Mouse (Mus musculus) neural tube, embryonic 12.5 days (tissue): Measurements from ENCODE around the gene Adar. TPM values are rescaled to one million over a fixed set of nuclear protein-coding genes. Genes with fewer than 3 reads are reported as not detected.
A peak's percentile ranks its signal among the peaks of the same experiment; 100 is the strongest.

Experiments
- ATAC-seq: fragments of 200-750 bp; cut with Nextera tagmentation; 2 replicates; pipeline ENCODE4 v1.8.0; 2017; ENCODE audit warnings: low read depth, mild to moderate bottlenecking, moderate TSS enrichment, moderate library complexity; ENCODE audit not compliant: low FRiP score
- H3K27ac ChIP-seq: fragments of 300-500 bp; sonication (generic); 2 replicates; pipeline ENCODE4 v1.5.1; 2016
- H3K27me3 ChIP-seq: fragments of 300-500 bp; sonication (generic); replicated peaks from 2 replicates; pipeline ENCODE4 v1.6.1; 2016; ENCODE audit warnings: mild to moderate bottlenecking
- H3K36me3 ChIP-seq: fragments of 300-500 bp; sonication (generic); 2 replicates; pipeline ENCODE4 v1.6.1; 2016; ENCODE audit warnings: mild to moderate bottlenecking
- H3K4me1 ChIP-seq: fragments of 300-500 bp; sonication (generic); 2 replicates; pipeline ENCODE4 v1.6.1; 2016
- H3K4me2 ChIP-seq: fragments of 300-500 bp; sonication (generic); replicated peaks from 2 replicates; pipeline ENCODE4 v1.6.1; 2016; ENCODE audit warnings: mild to moderate bottlenecking
- H3K4me3 ChIP-seq: fragments of 300-500 bp; sonication (generic); 2 replicates; pipeline ENCODE4 v1.5.1; 2016
- H3K9ac ChIP-seq: fragments of 300-500 bp; sonication (generic); 2 replicates; pipeline ENCODE4 v1.6.1; 2016; ENCODE audit warnings: mild to moderate bottlenecking
- H3K9me3 ChIP-seq: fragments of 300-500 bp; sonication (generic); 2 replicates; pipeline ENCODE4 v1.6.1; 2016; ENCODE audit warnings: mild to moderate bottlenecking
- WGBS: fragments of 180-500 bp; shearing (Covaris S2); methylation state at CpG from one replicate; pipeline ENCODE4 v1.1.7; 2016; 5-methylcytosine and 5-hydroxymethylcytosine counted together
- polyA plus RNA-seq: library from polyadenylated mRNA; unstranded; fragments of >200 nt; fragmentation: Nextera tagmentation; extraction: Ambion mirVana; gene quantifications from 2 replicates; pipeline ENCODE4 v1.2.1, GENCODE M21; 2016

Gene Adar
- polyA plus RNA-seq, 1 experiment from 2014 or later, result 21.7 TPM

DNA sequence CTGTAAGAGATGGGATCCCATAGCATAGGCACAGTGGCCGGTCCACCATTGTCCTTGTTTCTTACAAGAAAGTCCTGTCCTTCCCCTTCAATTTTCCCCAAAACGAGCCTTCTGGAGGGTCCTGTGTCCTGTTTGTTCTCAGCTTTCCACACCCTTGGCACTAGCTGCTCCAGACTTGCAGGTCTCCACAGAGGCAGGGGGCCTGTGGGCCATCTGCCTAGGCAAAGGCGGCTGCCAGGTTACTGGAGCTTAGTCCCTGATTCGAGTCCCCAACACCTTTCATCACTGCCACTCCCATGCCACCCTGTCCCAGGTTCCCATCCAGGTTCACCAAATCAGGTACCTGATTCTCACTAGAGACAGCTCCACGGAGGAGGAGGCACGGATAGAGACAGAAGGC, 40.5 kb downstream of the Adar start:
- no peak for ATAC-seq
- 75% methylated on average over 6 of the region's 6 CpGs for WGBS
- no peak overlapping the region for H3K4me2 ChIP-seq
- H3K4me1 ChIP-seq, result peaks cover 22% of the 10 kb centered on the region
- no peak overlapping the region for H3K9ac ChIP-seq
- H3K27ac ChIP-seq, result no peak overlapping the region
- H3K9me3 ChIP-seq, result no peaks in the 10 kb centered on the region
- H3K27me3 ChIP-seq, result no peaks in the 10 kb centered on the region
- peaks cover 49% of the 10 kb centered on the region for H3K36me3 ChIP-seq
- no peak overlapping the region for H3K4me3 ChIP-seq

DNA sequence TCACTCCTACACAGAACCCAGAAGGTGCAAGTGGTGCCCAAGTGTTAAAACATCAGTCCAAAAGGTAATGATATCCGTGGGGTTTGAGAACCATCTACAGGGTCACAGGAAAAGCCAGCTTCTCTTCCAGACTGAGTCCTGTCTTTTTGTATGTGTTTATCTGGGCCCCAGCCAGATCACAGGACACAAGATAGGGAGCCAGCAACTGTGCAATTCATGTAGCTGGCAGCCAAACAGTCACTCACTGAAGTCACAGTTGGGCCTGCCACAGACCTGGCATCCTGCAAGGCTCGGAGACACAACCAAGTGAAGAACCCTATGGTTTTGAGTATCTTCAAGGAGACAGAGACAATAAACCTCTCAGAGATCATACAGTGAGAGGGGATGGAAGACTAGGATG, 43.0 kb downstream of the Adar start:
- WGBS, result 81% methylated on average over 2 of the region's 2 CpGs

DNA sequence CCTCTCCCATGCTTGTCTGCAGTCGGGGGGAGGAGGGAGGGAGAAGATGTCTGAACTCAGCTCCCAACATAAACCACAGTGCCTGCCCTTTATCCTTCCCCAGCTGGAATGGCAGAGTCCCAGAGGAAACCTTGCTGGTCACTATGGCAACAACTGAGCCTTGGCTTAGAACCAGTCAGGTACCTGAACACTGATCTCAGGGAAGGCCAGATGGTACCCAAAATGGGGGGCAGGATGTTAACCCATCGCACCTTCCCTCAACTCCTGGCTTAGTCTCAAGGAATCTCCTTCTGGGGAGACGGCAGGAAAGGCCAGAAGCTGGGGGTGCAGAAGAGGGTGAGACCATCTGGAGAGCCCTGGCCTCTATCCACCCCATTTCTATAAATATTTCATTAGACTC, 45.0 kb downstream of the Adar start:
- Histone ChIP-seq H3K27me3 (no peaks in the 10 kb centered on the region), H3K4me2 (peak overlapping the region; percentile 55), H3K4me3 (peak overlapping the region; percentile 19), H3K9me3 (no peaks in the 10 kb centered on the region), H3K27ac (no peak overlapping the region), H3K4me1 (peaks cover 32% of the 10 kb centered on the region), H3K9ac (peak overlapping the region; percentile 35; the same call in 1 of the 2 replicates), H3K36me3 (peaks cover 38% of the 10 kb centered on the region)
- WGBS, result 68% methylated on average over 3 of the region's 3 CpGs
- 0 out of 2 replicates have a peak, but pooled peaks have one; percentile 19 for ATAC-seq

More for the DNA sequence above, 43.0 kb downstream of the Adar start:
- peaks cover 27% of the 10 kb centered on the region for H3K4me1 ChIP-seq
- no peak overlapping the region for H3K9ac ChIP-seq
- no peak overlapping the region for H3K4me3 ChIP-seq
- H3K27ac ChIP-seq, result no peak overlapping the region
- no peaks in the 10 kb centered on the region for H3K9me3 ChIP-seq
- H3K36me3 ChIP-seq, result peaks cover 40% of the 10 kb centered on the region
- H3K27me3 ChIP-seq, result no peaks in the 10 kb centered on the region
- peak overlapping the region; percentile 55; the same call in 1 of the 2 replicates for H3K4me2 ChIP-seq
- no peak for ATAC-seq

DNA sequence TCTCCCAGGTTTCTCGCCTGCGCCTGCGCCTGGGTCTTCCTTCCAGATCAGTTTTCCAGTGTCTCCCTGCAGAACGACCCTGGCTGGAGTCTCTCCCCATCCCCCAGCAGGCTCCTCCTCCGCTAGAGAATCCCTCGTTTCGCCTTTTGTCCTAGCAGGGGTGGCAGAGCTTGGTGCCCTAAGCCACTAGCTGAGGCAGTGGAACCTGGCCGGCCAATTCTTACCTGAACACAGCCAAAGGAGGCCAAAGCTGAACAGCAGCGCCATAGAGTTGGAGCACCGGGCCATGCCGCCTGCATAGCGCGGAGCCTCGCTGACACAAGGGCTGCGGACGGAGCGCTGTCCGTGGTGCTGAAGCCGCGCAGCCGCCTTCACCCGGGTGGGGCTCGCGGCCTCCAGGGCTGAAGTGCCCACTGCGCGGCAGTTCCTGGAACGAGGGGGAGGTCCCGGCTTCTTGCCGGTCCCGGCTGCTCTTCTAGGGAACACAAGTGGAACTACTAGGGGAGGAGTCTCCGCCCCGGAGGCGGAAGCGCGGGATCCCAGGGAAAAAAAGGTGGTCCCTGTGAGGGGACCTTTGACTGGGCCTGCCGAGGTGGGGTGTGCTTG, 49.4 kb downstream of the Adar start, which contains the start of gene Chrnb2:
TSS of gene Chrnb2 (minus strand) at position 514 of the 606 bp plus-strand sequence.
- Histone ChIP-seq H3K4me1 (peaks cover 21% of the 10 kb centered on the region), H3K27me3 (no peaks in the 10 kb centered on the region), H3K27ac (peak within 1 kb of the TSS; percentile 74; the same call in 1 of the 2 replicates), H3K4me2 (peak within 1 kb of the TSS; percentile 63), H3K4me3 (peak within 1 kb of the TSS; percentile 47), H3K9ac (peak within 1 kb of the TSS; percentile 71), H3K9me3 (no peaks in the 10 kb centered on the region), H3K36me3 (peaks cover 15% of the 10 kb centered on the region)
- peak; percentile 67 for ATAC-seq
- WGBS, result under 1% methylated on average over 36 of the region's 36 CpGs

DNA sequence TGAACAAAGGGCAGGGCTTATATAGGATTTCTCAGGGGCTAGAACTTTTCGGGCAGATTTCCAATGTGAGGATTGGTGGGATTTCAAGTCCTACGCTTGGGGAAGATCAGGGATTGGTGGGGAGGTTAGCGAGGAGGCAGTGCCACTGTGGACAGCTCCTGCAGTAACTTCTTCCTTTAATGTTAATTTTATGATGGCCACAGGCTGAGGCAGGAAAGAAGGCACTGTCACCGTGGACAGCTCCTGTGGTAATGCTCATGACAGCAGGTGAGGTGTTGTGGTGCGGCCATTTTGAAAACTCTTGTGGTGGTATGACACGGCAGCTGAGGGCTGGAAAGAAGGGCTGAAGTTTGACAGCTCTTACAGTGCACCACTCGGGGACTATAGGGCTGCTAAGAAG, 54.8 kb downstream of the Adar start:
- H3K36me3 ChIP-seq, result no peaks in the 10 kb centered on the region
- WGBS, result 76% methylated on average over 7 of the region's 7 CpGs
- no peak for ATAC-seq

DNA sequence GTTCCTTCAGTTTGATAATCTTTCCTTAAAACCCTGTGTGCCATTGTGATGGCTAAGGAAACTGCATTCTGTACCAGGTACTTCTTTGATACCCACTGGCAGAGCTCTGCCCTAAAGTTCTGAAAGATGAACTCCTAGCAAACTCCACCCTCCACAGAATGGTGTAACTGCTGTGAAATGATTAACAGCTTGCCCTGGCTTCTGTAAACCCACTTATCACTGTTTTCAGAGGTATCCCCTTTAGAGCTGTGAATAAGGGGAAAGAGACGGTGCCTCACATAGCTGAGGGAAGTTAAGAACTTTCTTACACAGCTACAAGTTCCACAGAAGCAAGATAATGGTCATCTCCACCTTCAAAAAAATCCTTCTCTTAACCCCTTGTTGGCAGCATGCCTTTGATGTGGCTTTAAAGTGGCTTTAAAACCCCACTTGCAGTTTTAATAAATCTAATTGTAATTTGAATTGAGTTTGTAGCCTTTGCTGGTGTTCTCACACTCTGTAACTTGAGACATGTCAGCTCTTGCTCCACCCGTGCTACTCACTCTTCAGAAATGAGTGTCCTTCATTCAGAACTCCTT, 55.7 kb downstream of the Adar start:
- no peaks in the 10 kb centered on the region for H3K27me3 ChIP-seq
- H3K4me3 ChIP-seq, result no peak overlapping the region
- 61% methylated on average over 2 of the region's 2 CpGs for WGBS
- peaks cover 26% of the 10 kb centered on the region for H3K4me1 ChIP-seq
- no peak overlapping the region for H3K4me2 ChIP-seq
- no peaks in the 10 kb centered on the region for H3K36me3 ChIP-seq
- H3K27ac ChIP-seq, result no peak overlapping the region
- H3K9me3 ChIP-seq, result no peaks in the 10 kb centered on the region
- H3K9ac ChIP-seq, result no peak overlapping the region
- ATAC-seq, result no peak

More for the DNA sequence above, 54.8 kb downstream of the Adar start:
- H3K9ac ChIP-seq, result no peak overlapping the region
- no peaks in the 10 kb centered on the region for H3K27me3 ChIP-seq
- peaks cover 17% of the 10 kb centered on the region for H3K4me1 ChIP-seq
- no peaks in the 10 kb centered on the region for H3K9me3 ChIP-seq
- H3K4me3 ChIP-seq, result no peak overlapping the region
- H3K27ac ChIP-seq, result no peak overlapping the region
- no peak overlapping the region for H3K4me2 ChIP-seq

DNA sequence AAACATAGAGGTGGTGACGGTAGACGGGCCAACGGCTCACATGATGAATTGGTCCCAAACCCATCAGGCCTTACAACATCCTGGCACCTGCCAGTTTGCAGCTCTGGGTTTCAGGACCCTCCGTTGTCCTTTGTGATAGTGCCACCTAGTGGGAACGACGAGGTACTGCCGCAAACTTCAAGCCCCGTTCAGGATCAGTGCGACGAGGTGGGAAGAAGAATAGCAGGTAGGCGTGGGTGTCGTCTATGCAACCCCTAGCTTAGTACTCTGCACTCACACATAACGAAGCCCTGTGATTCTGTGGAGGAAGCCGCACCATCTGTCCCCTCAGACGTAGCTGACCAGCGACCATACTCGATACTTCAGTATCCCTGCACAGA, 57.8 kb downstream of the Adar start:
- peak overlapping the region; percentile 99 for H3K9ac ChIP-seq
- peak overlapping the region; percentile 91 for H3K4me2 ChIP-seq
- H3K27ac ChIP-seq, result peak overlapping the region; percentile 92
- WGBS, result under 1% methylated on average over 17 of the region's 17 CpGs
- peaks cover 30% of the 10 kb centered on the region for H3K4me1 ChIP-seq
- H3K4me3 ChIP-seq, result peak overlapping the region; percentile 99
- ATAC-seq, result peak; percentile 78
- no peaks in the 10 kb centered on the region for H3K9me3 ChIP-seq
- H3K27me3 ChIP-seq, result no peaks in the 10 kb centered on the region
- peaks cover 19% of the 10 kb centered on the region for H3K36me3 ChIP-seq

DNA sequence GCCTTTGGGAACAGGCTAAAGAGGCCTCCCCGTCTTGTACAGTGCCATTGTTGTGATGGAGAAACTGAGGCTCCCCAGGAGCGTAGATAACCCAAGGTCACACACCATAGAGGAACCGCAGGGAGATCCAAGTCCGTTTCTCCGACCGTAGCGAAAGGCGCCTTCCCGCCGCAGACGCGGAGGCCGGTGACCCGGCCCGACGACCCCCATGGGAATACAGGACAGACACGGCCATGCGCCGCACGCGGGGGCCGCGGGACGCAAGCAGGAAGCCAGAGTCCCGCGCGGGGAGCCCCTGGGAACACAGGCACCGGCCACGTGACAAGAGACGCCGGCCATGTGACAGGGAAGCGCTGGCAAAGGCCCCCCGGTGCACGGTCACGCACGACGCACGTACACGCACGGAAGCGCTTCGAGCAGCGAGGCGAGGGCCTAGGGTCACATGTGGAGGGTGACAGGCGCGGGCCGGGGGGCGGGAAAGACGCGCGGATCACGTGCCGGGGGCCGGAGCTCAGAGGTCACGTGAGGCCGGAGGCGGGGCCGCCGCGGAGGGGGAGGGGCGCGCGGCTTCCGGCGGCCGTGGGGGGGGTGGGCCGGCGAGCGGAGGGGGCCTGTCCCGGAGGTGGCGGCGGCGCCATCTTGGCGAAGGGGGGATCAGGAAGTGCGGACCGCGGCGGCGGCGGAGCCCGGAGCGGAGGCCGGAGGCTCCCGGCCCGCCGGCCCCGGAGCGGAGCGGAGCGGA, 58.3 kb downstream of the Adar start, which contains the start of gene Ube2q1:
TSS of gene Ube2q1 (plus strand) at position 649 of the 742 bp plus-strand sequence.
- no peaks in the 10 kb centered on the region for H3K9me3 ChIP-seq
- H3K4me2 ChIP-seq, result peak within 1 kb of the TSS; percentile 91
- peak within 1 kb of the TSS; percentile 99 for H3K4me3 ChIP-seq
- ATAC-seq, result peak; percentile 96
- H3K36me3 ChIP-seq, result peaks cover 24% of the 10 kb centered on the region
- H3K27ac ChIP-seq, result peak within 1 kb of the TSS; percentile 92
- peak within 1 kb of the TSS; percentile 99 for H3K9ac ChIP-seq
- no peaks in the 10 kb centered on the region for H3K27me3 ChIP-seq
- WGBS, result under 1% methylated on average over 85 of the region's 90 CpGs
- peaks cover 30% of the 10 kb centered on the region for H3K4me1 ChIP-seq

DNA sequence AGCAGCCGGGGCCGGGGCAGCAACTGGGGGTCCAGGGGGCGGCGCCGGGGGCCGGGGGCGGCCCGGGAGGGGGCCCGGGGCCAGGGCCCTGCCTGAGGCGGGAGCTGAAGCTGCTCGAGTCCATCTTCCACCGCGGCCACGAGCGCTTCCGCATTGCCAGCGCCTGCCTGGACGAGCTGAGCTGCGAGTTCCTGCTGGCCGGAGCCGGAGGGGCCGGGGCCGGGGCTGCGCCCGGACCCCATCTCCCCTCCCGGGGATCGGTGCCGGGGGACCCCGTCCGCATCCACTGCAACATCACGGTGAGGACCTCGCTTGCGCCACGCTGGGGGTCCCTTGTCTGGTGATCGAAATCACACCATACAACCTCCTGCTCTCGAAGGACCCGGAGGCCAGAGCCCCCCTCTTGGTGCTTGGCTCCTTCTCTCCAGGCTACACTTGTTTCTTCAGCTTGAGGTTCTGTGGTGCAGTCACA, 59.0 kb downstream of the Adar start:
- WGBS, result 0% methylated on average over 36 of the region's 37 CpGs
- Histone ChIP-seq H3K4me2 (peak overlapping the region; percentile 91), H3K36me3 (peaks cover 31% of the 10 kb centered on the region), H3K27me3 (no peaks in the 10 kb centered on the region), H3K27ac (peak overlapping the region; percentile 92), H3K4me1 (peaks cover 30% of the 10 kb centered on the region), H3K9ac (peak overlapping the region; percentile 99), H3K9me3 (no peaks in the 10 kb centered on the region), H3K4me3 (peak overlapping the region; percentile 99)
- peak; percentile 3; the same call in 1 of the 2 replicates for ATAC-seq

DNA sequence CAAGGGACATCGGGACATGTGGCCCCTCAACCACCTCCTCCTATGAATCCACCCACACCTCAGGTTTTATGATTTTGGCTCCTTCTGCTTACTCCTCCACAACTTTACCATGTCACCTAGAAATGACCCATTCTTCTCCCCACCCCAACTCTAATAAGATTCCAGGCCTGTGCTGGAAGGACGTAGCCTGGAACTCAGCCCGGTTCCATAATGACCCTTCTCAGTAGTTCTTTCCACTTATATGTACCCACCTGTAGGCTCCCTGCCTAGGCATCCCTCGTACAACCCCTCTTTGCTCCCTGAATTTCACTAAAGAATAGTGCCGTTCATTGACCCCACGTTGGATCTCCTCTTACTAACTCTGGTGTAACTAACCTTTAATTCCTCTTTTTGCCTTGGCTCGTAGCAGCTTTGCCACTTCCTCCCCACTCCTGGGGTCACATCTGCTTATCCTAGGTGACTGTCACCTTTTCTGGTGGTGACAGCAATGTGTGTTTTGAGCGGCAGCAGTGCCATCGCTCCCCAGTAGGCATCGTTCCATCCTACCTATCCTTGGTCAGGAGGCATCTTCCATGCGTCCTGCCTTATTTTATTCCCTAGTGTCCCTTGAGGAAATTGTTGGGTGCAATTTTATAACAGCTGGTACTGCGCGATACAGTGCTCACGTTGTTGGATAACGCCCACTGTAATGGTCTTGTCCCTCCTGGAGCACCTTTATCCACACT, 59.6 kb downstream of the Adar start:
- Histone ChIP-seq H3K4me2 (peak overlapping the region; percentile 91), H3K27ac (no peak overlapping the region), H3K4me1 (peaks cover 30% of the 10 kb centered on the region), H3K9me3 (no peaks in the 10 kb centered on the region), H3K4me3 (peak overlapping the region; percentile 99), H3K27me3 (no peaks in the 10 kb centered on the region), H3K9ac (peak overlapping the region; percentile 99), H3K36me3 (peaks cover 37% of the 10 kb centered on the region)
- WGBS, result 52% methylated on average over 15 of the region's 15 CpGs
- ATAC-seq, result no peak

DNA sequence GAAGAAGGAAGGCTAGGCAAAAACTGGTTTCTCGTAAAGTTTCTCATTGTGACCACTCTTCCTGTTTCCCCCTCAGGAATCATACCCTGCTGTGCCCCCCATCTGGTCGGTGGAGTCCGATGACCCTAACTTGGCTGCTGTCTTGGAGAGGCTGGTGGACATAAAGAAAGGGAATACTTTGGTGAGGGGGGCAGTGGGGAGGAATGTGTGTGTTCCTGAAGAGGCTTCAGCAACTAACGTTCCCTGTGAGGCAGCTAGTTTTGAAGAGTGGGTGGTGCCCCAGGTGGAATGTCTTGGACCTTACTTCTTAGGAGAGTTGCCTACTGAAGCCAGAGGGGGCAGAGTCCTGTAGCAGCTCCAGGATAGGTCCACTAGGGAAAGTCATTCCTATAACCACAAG, 61.2 kb downstream of the Adar start:
- H3K27me3 ChIP-seq, result no peaks in the 10 kb centered on the region
- no peak overlapping the region for H3K27ac ChIP-seq
- no peak overlapping the region for H3K4me3 ChIP-seq
- H3K9me3 ChIP-seq, result no peaks in the 10 kb centered on the region
- no peak for ATAC-seq
- no peak overlapping the region for H3K4me2 ChIP-seq
- H3K4me1 ChIP-seq, result peaks cover 30% of the 10 kb centered on the region
- 89% methylated on average over 4 of the region's 4 CpGs for WGBS
- H3K36me3 ChIP-seq, result peaks cover 53% of the 10 kb centered on the region
- H3K9ac ChIP-seq, result no peak overlapping the region
